Mouse (Mus musculus) G1E-ER4 (cell line): Measurements from ENCODE around the gene Per2. TPM values are rescaled to one million over a fixed set of nuclear protein-coding genes. Genes with fewer than 3 reads are reported as not detected.

ENCODE experiments used
- GATA1 ChIP-seq: IDR thresholded peaks from one replicate; pipeline ENCODE4 v1.8.0; 2012; ENCODE audit warnings: low read length, inconsistent platforms
- polyA plus RNA-seq: library from polyadenylated mRNA; stranded (reverse); fragments of >175 nt; gene quantifications from 2 replicates; pipeline ENCODE4 v1.2.3, GENCODE M21; 2012

Gene Per2
- polyA plus RNA-seq: 9.0 and 11.0 TPM in 2 replicates

DNA sequence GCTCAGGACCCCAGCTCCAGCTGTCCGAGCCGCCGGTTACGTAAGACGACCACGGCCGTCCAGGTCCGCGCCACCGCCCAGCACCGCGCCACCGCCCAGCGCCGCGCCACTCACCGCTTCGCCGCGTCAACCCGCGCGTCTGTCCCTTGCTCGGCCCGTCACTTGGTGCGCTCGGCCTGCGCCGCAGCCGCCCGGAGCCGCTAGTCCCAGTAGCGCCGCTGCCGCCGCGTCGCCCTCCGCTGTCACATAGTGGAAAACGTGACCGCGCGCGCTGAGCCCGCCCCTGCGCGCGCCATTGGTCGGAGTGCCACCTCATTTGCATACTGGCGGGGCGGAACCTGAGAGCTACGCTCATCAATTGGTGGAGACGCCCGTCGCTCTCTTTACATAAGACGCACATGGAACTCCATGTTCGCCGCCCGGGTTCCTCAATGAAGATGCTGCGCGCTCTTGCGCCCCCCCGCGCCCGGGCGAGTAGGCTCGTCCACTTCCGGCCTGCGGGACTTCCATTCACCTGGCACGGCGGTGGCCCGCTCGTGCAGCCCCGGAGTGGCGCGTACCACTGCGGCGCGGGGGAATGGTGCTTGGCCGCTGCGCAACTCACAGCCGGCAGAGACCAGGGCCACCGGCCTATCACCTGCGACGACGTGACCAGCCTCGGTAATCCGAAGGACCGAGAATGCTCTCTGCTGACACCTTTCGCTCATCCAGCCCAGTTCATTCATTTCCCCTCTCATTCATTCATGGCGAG is at the start of gene Per2:
Gene Per2, minus strand, starts transcription at position 266 of the 751 bp plus-strand sequence.
- no peak for TF ChIP-seq GATA1

DNA sequence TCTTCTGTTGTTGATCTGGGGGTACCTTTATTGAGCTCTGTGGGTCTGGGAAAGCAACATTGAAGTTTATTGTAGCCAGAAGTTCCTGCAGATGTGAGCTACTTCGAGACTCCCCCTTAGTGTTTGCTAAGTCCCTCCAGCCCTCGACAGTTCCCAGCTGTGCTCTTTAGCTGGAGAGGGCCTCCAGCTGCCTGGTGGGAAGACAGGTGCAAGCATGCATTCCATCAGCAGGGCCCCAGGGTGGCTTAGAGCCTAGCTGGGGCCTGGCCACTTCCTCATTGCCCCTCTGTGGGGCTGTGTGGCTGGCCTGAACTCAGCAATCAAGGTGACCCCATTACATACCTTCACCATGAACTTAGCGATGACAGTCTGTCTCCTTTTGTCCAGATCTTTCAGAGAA is 45.5 kb upstream of the Per2 start:
- TF ChIP-seq GATA1: no peak

DNA sequence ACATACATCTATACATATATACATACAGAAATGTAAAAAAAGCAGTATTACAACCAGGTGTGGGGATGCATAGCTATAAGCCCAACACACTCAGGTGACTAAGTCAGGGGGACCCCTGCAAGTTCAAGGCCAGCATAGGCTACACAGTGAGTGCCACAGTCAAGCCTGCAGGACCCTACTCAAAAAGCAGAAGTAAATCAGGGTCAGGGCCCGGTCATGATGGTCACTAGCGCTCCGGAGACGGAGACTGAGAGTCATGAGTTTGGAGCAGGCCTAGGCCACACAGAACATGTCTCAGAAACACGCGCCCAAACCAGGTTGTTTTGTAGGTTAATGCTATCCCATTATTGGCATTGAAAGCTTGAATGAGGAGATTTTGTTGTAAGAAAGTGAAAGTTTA is 39.5 kb upstream of the Per2 start:
- no peak for TF ChIP-seq GATA1

DNA sequence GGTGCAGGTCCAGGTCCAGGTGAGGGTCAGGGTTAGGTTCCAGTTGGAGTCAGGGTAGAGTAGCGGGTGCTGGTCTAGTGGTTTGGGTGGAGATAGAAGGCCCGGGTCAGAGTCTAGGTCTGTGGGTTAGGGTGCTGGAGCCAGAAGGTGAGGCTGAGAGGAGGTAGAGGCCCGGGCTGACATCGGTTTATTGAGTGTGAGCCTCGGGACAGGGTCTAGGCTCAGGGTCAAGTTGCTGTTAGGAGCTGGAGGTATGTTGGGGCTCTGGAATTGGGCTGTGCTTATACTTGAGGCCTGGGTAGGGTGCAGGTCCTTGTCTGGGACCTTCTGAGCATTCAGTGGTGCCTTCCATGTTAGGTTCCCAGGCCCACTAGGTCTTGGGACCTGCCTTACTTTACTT is 36.2 kb upstream of the Per2 start:
- TF ChIP-seq GATA1: no peak

DNA sequence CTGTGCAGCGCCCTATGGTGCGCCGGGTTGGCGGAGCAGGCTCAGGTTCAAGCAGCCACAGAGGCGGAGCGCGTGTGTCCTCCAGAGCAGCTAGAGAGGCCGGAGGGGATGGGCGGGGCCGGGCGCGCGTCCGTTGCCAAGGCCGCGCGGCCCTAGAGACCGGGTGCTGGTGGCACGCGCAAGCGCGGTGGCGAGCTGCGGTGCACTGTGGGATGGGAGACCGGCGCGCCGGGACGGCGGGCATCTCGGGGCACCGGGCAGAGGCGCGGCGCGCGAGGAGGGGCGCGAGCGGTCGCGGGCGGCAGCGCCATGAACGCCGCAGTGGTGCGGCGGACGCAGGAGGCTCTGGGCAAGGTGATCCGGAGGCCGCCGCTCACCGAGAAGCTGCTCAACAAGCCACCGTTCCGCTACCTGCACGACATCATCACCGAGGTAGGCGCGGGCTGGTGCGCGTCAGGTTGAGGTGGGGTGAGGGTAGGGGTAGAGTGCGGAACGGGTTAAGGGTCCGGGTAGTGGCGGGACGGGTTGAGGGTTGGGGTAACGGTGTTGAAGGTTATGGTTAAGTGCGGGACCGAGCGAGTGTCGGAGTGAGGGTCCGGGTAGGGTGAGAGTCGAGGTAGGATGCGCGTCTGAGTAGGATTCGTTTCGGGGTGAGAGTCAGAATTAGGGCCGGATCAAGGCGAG is 35.5 kb upstream of the Per2 start, which contains the start of gene Traf3ip1:
Gene Traf3ip1, plus strand, starts transcription at position 191 of the 684 bp plus-strand sequence.
- TF ChIP-seq GATA1: no peak

DNA sequence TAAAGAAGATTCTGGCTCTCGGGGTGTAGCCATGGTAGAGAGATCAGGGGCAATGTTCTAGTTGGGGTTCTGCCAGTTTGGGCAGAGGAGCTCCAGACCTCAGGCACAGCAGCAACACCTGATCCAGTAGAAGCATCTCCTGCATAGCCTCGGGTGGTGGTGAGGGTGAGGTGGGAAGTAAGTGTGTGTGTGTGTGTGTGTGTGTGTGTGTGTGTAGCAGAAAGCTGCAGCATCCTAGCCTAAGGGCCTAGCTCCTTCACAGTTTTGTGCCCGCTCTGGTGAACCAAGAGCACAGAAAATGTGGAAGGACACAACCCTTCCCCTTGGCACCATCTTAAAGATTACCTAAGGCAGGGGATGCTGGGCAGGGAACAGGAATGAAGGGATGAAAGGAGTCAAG is 34.8 kb upstream of the Per2 start:
- TF ChIP-seq GATA1: no peak

DNA sequence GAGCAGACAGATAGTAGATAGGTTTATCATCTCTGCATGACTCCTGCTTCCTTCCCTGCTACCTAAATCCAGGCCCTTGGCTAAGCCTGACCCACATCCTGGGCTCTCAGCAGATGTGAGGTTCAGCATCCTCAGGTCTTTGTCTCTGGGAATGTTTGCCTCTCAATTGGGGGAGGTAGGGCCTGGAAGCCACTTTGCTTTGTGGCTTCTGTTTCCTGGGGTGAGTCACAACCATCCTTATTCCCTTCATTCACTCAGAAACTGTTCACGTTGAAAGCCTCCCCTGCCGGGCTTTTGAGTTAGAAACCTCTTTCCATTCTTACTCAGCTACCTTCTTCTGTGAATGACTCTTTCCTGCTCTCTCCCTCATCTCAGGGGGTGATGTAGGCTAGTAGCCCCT is 33.6 kb upstream of the Per2 start:
- no peak for TF ChIP-seq GATA1

DNA sequence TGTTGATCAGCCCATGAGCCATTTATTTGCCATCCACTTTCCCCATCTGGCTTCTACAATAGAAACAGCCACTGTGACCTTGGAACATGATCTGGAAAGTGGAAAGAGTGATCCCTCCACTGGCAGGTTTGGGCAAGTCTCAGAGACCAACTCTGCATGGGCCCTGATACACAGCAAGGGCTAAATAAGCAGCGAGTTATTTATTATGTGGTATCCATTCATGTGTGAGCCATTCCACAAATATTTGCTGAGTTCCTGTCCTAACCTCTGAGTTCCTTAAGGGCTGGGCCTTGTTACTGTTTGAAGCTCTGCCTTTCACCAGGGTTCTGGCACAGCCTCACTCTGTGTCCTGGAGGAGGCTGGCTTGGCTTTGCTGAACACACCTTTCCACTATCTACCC is 31.2 kb upstream of the Per2 start:
- TF ChIP-seq GATA1: no peak

DNA sequence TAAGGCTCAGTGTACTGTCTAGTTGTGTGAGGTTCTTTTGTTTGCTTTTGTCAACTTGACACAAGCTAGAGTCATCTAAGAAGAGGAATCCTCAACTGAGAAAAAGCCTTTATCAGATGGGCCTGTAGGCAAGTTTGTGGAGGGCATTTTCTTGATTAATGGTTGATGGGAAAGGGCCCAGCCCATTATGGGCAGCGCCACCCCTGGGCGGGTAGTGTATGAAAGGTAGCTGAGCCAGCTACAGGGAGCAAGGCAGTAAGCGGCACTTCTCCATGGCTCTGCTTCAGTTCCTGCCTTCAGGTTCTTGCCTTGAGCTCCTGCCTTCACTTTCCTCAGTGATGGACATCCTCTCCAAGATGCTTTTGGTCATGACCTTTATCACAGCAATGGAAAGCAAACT is 27.0 kb upstream of the Per2 start:
- no peak for TF ChIP-seq GATA1

DNA sequence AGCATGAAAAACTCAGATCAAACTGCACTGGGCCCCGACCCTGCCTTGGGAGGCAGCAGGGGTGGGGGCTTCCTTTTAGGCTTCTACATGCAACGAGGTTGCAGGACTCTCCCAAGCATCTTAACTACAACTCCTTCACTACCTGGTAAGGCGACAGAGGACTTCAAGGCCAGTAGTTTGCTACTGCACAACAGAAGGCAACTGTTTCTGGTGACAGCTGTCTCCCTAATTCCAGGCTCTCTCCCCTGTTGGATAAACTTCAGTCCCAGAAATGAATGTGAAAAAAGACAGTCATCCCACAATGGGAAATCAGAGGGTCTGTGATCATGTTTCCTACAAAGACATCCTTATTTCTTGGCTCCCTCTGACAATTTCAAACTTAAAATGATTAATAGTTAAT is 26.3 kb upstream of the Per2 start:
- no peak for TF ChIP-seq GATA1

DNA sequence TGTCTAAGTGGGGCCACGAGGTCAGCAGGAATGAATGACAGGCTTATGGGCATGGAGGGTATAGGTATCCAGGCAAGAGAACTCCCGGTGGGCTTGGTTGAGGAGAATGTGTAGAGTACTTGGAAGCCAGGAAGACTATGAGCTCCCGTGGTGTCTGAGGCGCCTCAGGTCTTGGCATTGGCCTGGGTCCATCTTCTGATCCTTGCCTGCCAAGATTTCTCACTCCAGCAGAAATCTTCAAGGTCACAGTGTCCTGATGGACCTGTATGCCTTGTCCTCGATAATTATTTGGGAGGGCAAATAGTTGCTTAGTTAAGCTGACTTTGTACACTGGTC is 24.9 kb upstream of the Per2 start:
- TF ChIP-seq GATA1: no peak

DNA sequence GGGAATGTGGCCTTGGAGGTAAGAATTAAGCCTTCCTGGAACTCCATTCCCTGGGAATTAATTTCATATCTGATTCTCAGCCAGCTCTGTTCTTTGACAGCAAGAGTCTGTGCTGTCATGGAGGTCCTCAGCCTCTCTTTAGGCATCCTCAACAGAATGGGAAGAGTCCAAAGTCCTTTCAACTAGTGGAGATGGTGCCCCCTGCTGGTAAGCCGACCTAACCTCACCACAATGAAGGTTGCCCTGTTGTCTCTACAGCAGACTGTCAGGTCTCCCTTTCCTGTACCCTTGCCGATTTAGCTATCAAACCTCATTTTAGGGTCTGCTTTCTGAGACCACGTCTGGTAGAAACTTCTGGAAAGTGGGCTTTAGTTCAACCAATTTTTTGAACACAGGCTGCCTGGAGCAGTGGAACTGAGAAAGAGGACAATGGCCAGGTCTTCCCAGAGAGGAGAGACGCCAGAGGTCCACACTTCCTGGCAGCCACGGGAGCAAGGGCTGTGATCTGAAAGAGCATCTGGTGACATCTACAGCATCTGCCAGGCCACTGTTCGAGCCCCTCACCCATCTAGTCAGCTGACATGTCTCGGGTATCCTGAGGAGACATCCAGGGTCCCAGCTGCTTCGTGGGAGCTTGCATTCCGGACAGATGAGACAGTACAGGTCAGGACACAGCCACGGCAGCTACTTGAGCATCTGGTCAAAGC is 24.3 kb upstream of the Per2 start:
- no peak for TF ChIP-seq GATA1

DNA sequence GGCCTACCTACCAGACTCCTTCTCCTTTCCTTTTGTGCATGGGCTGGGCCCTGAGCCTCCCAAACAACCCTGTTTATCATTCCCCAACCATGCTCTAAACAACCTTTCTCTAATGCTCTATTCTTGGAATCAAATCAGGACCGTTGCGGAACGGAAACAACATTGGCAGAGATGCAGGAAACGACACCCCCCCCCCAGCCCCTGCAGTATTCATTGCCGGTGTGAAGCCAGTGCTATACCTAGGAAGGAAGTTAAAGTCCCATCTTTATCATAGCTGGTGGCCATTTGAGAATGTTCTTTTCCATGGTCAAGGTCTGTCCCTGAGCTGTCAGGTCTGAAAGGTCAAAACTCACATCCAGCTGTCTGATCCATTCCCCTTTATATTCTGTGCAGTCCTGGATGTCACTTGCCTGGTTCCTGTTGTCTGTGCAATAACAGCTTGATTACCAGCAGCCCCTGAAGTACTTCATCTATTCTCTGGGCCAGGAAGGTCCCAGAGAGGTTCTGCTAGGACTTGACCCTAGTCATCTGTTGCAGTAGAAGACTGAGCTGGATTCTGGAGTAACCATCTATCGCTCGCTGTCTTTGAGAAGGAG is 23.6 kb upstream of the Per2 start:
- TF ChIP-seq GATA1: no peak

DNA sequence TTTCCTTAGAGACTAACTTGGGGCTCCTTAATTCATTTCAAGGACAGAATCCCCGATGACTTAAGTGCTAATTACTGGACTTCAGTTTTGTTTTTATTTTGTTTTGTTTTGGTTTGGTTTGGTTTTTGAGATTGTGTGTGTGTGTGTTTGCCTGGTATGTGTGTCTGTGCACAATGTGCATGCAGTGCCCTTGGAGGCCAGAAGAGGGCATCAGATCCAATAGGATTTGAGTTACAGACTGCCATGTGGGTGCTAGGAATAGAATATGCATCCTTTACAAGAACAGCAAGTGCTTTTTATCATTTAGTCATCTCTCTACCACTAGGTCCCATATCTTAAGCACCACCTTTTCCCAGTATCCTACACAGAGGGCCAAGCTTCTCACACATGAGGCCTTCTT is 19.8 kb upstream of the Per2 start:
- TF ChIP-seq GATA1: no peak

DNA sequence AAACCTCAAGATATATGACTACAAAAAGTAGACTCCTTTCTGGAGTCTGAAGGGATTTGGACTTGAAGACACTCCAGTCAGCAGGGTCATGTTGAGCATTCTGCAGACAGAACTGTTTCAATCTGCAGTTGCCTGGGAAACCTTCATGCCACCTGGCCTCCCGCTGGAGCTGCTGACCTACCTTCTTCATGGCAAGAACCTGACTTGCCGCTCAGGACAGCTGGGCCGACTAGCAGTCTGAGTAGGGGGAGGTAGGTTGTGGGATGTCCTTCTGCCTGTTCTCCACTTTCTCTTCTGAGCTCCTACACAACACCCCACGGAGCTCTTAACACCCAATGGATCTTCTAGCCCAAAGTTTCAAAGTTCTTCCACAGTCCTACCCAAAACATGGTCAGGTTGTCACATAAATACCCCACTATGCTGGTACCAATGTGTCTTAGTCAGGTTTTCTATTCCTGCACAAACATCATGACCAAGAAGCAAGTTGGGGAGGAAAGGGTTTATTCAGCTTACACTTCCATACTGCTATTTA is 10.8 kb upstream of the Per2 start:
- no peak for TF ChIP-seq GATA1

DNA sequence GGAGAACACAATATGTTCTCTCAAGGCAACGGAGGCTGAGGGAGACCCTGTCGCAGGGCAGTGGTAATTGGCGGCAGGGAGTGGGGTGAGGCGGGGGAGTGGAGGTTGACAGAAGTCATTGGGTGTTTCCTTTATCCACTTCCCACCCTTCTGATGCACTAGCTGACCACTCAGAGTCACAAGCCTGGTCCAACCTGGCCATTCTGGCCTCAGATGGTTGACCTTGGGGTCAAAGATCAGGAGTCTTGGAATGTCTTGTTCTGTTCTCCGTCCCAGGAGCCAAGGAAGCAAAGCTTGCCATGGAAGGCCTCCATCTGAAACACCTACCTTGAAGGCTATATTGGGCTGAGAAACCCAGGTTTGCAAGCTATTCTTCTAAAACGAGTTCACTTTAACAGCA is 7.1 kb upstream of the Per2 start:
- TF ChIP-seq GATA1: no peak
